Mouse (Mus musculus) retina, adult 2 months (tissue): ENCODE data around the gene Nipbl.
"Not testable (repeated sequence)": the region's sequence is repeated elsewhere in the genome, so short reads cannot be mapped to it uniquely, and the experiment has no call there.

Experiments
- DNase-seq: peaks from one replicate; pipeline ENCODE4 v3.0.0-alpha.2; 2012; ENCODE audit warnings: low read depth, low spot score

Gene Nipbl

DNA sequence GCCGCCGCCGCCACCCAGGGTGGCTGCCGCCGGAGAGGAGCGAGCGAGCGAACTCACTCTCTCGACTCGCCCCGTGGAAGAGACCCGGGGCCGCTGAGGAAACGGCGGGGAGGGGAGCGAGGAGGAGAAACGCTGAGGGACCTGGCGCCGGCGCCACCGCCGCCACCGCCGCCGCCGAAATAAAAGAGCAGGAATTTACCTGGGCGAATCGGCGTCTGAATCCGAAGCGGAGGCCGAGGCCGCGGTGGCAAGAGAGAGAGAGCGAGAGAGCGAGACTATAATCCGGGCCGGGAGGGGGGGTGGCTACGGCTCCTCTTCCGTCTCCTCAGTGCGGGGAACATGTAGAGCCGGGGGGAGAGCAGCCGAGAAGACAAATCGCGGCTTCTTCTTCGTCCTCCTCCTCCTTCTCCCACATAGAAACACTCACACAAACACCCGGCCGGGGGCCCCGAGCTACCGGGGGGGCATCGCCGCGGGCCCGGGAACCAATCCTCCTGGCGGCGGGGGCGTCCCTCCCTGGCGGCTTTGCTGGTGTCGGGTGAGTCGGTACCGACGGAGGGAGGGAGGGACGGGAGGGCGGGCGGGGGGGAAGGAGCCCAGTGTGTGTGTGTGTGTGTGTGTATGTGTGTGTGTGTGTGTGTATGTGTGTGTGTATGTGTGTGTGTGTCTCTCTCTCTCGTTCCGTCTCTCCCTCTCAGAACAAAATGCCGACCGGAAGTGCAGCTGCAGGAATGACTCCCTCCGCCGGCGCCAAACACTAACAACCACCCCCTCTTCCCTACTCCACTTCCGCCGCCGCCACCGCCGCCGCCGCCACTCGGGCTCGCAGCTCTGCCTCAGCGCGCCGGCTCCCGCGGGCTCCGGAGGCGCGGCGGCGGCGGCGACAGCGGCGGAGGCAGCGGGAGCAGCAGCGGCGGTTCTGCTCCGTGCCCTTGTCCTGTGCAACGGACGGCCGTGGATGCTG, at the start of gene Nipbl:
Gene Nipbl, minus strand, starts transcription at position 538 of the 964 bp plus-strand sequence.
- peak; percentile 82 for DNase-seq

DNA sequence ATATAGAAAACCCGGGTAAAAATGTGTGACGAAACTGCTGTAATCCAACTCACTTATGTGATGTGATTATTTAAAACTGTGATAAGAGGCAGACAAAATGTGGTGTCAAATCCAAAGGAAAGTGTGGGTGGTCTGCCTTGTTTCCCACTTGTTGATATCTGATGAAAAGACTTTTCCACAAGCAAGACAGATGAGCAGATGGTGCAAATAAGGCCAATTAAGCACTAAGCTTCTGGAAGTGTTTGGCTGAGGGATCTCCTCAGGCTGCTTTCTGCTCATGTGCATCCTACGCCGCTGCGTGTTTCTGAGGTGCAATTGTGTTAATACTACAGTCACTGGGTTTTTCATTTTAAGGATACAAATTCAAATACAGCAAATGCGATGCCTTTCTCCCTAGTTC, 41.0 kb upstream of the Nipbl start:
- DNase-seq, result no peak

DNA sequence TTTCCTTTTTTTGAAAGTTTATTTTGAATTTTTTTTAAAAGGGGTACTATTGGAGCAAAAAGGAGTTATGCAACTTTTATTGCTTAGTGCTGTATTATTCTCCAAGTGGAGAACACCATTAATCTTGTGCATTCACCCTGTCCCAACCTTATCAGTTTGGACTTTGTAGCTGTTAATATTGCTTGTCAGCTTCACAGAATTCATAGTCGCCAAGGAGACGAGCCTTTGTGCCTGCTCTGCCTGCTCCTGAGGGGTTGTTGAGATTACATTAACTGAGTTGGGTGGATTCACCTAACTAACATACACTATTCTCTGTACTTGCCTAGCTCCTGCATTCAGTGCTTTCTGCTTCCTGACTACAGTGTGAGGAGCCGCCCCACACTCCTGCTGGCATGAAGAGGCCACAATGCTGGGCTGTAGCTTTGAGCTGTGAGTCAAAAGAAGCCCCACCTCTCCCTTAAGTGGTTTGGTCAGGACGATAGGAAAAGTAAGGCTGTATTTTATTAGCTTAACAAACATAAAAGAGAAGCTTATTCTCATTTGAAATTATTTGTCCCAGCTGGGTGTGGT, 24.8 kb upstream of the Nipbl start:
- DNase-seq, result no peak

DNA sequence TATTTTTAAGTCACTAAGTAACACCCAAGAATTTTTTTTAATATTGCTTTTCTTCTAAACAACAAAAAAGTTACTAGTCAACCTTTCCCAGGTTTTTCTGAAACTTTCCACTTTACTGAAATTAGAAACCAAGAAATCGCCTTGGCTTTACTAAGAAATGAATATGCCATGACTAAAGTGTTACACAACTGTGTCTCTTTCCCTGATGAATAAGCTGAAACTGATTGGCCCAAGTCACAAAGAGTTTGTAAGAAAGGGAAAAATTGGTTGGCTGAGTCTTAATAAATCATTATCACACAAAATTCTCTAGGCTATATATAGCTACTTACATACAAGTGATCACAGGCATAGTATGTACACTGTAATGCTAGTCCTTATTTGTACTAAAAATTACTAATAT, 19.3 kb upstream of the Nipbl start:
- no peak for DNase-seq

DNA sequence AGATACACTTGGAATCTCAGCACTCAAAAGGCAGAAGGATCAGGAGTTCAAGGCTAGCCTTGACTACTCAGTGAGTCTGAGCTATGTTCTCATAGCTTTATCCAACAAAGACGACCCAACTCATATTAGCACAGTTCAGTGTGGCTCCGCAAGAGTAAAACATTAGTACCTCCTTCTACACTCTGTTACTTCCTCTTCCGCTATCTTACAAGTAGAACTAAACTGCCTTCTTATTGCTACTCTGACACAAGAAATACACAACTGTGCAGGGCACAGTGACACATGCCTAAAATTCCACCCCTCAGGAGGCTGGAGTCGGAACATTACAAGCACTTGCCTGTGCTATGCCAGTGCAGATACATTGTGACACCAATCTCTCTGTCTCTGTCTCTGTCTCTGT, 18.5 kb upstream of the Nipbl start:
- DNase-seq, result no peak

DNA sequence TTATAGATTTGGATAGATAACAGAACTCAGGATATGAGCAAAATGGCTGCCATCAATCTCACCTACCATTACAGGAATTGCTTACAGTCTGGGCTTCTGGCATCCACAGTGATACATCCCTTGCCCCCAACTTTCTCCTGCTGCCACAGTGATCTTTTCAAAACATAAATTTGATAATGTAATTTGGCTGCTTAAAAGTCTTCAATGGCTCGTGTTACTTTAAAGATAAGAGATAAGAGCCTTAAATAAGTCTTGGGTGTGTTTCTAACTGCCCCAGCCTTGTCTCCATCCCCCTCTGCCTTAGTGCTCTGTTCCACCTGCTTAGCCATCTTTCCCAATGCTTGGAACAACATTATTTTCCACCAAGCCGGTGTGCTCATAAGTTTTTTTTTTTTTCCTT, 16.6 kb upstream of the Nipbl start:
- DNase-seq, result no peak

DNA sequence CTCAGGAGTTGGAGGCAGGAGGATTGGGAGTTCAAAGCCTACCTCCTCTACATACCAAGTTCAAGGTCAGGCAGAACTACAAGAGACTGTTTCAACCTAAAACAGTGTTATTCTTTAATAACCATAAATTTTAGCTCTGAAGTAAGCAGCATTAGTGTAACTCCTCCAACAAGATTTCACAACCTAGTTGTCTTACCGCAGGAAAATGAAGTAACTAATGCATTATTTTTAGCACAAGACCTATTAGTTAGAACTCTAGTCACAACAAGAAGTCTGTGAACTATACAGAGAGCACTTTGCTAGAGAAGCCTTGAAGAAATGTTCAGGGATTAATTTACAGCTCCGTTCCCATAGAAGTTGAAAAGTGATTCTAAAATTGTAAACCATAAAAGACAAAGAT, 15.7 kb upstream of the Nipbl start:
- no peak for DNase-seq

DNA sequence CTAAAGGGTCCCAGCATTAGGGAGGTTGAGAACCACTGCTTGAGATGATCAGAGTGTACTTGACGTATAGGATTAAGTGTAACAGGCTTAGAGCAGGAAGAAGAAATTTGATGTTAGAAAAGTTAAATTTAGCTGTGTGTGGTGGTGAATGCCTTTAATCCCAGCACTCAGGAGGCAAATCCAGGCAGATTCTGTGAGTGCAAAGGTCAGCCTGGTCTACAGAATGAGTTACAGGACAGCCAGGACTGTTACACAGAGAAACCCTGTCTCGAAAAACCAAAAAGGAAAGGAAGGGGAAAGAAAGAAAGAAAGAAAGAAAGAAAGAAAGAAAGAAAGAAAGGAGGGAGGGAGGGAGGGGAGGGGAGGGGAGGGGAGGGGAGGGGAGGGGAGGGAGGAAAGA, 12.0 kb upstream of the Nipbl start:
- not testable (repeated sequence) for DNase-seq

DNA sequence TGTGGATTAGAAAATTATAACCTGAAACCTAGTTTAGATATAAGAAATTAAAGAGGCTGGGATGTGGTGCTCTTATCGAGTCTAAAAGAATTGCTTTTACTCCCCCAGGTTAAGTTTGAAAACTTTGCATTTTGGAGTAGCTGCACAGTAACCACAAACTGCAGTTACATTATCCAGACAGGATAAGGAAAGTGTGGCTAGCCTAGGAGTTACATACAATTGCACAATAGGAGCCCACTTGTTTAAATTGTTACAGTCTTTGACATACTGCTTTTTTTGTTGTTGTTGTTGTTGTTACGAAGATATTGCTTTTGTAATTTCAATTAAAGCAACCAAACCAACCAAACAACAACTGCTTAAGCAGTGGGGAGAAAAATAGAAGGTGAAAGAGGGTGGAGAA, 11.2 kb upstream of the Nipbl start:
- DNase-seq, result no peak

DNA sequence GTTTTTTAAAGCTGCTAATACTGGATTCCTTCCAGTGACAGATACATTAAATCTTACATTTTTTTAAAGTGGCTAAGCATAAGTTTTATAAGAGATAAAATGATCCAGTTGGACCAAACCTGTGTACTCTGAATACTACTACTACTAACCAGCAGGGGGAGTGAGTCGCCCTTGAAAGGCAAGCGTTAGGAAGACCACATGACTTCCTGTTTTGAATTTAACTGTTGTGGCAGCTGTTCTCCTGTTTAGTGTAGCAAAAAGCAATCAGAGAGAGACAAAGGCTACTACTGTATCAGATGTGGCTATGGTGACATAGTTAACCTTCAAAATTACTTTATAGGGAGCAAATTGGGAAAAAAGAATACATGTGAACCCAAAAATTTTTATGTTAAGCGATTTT, 6.8 kb upstream of the Nipbl start:
- DNase-seq, result no peak

DNA sequence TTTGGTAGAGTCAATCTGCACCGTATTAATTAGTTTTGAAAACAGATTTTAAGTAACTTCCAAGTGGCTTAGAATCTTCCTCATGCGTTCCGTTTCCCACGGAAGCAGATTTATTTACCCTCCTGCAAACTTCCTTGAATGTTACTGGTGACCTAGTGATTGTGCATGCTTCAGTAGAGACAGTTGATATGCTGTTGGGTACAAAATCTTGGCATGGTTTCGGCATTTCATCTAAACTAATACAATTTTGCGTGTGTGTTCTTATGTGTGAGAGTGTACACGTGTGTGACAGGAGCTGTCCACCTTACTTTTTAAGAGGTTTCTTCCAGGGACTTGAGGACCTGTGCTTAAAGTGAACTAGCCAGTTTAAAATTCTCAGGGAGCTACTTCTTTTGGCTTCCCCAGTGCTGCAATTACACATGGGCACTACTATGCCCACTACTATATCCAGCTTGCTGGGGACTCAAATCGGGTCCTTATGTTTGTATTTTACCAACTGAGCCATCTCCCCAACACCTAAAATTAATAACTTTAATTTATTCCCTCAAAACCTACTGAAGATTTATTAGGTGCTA, 3.0 kb upstream of the Nipbl start:
- no peak for DNase-seq

DNA sequence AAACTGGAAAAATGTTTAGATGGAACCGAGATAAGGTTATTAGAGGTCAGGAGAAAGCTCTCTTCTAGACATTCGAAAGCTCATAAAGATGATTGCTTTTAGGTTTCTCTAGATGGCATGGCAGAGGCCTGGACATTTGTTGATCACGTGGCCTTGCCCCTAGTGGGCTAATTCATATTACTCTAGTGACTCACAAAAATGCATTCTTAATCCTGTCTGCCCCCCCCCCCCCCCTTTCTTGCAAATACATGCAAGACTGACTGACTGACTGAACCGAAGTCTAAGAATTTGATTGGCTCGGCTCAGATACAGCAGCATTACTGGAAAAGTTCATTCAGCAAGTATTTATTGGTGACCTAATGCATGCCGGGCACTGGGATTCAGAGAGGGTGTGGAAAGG, 2.2 kb upstream of the Nipbl start:
- DNase-seq, result no peak

DNA sequence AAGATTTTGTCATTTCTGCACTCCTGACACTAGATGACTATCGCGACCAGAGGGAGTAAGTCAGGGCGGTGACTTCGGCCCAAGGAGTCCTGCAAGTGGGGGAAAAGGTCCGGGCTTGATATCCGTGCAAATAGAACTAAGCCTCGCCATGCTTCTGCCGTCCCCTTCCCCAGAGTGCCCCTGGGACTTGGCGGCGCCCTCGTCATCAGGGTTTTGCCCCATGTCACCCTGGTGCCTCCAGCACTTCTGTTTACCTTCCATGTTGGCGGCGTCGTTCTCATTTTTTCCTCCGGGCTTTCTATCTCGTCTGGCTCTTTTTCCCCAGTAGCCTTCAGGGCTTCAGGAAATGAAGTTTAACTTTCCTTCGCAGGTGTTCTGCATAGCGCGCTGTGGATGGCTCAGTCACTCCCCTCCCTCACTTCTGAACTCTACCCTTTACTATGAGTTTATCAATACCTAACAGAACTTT, 1.7 kb upstream of the Nipbl start:
- no peak for DNase-seq

DNA sequence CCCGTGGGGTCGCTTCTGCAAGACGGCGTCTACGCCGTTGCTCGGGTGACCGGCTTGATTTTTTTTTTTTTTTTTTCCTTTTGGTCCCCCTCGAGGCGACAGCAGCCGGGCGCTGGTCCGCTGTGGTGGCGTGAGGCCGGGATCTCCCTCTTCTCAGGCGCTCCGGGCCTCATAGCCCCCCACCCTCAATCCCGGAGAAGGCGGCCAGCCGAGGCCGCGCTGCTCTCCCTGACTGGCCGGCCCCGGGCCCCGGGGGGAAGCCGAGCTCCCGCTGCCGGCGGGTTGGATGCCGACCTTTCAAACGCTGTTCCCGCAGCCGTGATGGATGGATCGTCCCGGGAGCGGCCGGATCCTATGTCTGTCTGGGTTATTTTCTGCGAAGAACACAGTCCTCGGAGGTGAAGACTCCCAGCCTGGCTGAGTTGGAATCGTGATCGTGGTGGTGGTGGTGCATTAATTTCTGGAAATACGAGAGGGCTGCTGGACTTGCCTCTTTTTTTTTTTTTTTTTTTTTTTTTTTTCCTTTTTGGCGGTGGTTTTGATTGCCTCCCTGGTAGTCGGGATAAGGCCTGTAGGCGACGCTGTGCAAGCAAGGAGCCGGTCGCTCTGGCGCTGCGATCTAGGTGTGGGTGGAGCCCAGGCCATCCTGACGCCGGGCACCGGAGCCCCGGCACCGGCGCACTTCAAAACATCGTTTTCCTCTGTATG, 781 bp upstream of the Nipbl start:
- peak; percentile 51 for DNase-seq

DNA sequence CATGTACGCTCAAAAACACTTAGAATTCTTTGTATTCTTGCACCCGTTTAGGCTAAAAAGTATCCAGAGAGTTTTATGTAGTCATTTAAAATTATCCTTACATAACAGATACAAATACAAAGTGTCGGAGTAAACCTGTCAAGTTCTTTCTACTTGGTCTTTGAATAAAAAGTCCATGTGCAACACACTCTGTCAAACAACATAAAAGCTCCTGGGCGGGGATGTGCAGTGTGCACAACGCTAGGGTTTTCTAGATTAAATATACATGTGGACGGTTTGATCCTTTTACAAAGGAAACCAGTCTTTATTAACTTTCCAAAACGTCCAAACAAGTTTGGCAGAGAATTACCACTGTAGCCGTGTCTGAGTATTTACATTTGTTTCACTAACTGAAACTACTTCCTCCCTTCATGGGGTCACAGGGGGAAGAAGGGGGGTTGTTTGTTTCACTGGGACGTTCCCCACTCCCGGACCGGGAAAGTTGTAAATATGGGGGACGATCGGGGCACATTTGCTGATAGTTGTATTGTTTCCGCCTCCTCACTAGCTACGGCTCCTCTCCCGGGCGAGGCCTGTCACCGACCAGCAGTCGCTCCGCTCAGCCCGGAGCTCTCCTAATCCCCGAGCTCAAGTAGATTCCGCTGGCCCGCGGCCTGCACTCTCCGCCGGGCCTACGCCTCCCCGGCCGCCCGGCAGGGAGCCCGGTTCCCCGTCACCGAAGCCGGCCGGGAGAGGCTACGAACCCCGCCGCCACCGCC, 916 bp downstream of the Nipbl start:
- DNase-seq, result peak; percentile 37

DNA sequence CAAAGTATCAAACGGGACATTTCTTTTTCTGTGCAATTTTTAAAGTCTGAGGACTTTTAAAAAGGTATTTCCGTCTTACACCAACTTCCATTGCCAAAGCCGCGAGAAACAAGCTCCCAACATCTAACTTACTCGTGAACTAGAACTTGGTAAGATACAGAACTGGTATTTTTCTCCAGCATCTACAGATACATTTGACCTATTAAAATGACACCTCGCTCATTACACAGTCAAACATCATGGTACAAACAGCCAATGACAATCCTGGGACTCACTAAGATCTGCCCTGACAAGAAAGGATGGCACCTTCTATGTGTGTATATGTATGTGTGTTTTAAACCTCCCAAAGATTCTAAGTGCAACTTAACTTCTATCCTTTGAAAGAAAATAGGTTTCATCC, 1.5 kb downstream of the Nipbl start:
- no peak for DNase-seq

DNA sequence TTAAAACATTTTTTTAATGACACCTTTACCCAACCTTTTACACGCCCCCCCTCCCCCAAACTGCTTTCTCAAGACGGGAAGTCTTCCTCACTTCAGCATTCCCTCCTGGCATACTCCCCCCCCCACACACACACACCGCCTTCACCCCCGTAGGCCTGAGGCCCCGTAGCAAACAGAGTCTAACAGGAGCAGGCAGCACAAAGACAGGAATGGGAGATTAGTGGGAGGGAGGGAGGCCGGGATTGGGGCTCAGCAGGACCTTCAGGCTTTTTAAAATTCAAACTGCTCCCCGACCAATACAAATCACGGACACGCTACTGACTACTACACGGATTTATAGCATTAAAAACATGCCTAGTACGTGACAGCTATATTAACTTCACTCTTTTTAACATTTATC, 2.1 kb downstream of the Nipbl start:
- no peak for DNase-seq

DNA sequence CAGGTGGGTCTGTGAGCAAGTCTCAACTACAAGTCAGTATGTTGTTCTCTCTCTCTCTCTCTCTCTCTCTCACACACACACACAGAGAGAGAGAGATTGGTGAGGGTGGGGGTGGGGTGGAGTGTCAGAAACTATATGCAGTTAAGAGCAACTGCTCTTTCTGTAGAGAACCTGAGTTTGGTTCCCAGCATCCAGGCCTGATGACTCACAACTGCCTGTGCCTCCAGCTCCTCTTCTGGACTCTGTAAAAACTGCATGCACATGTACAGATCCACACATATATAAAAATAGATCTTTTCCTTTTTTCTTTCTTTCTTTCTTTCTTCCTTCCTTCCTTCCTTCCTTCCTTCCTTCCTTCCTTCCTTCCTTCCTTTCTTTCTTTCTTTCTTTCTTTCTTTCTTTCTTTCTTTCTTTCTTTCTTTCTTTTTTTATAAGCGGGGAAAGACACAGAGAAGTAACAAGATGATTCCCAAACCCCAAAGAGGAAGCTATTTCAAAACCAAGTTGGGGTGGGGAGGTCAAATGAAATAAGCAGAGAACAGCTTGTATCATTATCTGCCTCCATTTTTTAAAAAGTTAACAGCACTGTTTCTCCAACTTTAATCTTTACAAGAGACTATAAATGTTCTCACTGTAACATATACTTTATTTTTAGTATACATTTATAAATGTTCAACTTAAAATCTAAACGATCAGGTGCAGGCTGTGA, 10.9 kb downstream of the Nipbl start:
- DNase-seq, result no peak

DNA sequence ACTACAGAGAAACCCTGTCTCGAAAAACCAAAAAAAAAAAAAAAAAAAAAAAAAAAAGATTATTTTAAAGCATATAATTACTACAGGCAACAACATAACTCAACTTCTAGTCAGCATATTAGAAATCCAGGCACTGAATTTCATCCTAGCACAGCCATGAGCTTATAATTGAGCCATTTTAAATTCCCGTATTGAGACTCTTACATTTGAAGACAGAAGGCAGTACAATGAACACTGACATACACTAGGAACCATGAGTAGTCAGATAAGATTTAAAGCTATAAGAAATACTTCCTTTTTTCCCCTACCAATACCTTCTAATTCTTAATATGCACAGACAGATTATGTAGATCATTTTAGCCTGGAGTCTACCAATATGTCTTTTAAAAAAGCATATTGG, 11.7 kb downstream of the Nipbl start:
- no peak for DNase-seq

DNA sequence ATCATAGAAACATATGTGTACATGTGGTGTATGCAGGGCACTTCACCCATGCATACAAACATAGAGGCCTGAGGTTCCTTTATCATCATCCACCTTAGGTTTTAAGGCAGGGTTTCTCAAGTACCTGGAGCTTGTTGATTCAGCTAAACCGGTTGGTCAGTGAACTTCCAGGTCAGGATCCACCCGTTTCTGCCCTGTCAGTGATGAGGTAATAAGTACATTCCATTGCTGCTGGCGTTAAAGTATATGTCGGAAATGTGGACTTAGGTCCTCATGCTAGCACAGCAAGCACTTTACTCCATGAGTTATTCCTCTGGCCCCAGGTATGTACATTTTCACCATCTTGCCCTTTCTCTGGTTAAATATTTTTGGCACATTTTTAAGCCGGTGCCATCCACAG, 14.8 kb downstream of the Nipbl start:
- DNase-seq, result no peak

DNA sequence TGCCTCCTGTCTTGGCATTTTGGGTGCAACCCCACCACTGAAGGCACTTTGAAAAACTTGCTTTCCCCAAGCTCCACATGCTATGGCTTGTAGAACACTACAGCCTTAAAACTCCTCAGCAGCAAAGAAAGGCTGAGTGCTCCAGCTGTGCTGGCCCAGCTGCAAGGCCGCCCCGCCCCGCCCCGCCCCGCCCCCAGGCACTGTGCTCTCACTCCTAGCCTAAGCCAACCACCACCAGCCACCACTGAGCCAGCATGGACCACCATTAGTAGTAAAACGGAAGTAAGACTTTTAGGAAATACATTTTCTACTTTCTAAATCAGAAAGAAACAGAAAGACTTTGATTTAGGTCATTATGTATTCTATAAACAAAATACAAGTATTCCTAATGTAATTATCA, 23.4 kb downstream of the Nipbl start:
- DNase-seq, result no peak
